Mouse (Mus musculus) C2C12 (cell line): ENCODE measurements around the gene Gna11. TPM values are rescaled to one million over a fixed set of nuclear protein-coding genes. Genes with fewer than 3 reads are reported as not detected.

Experiments
- H3K27me3 ChIP-seq: one replicate; pipeline ENCODE4 v1.6.1; 2011; ENCODE audit not compliant: control insufficient read depth, insufficient read depth, insufficient read length
- H3K36me3 ChIP-seq: one replicate; pipeline ENCODE4 v1.6.1; 2011; ENCODE audit not compliant: control insufficient read depth, insufficient read depth
- H3K4me3 ChIP-seq: one replicate; pipeline ENCODE4 v1.5.1; 2011; ENCODE audit warnings: mild to moderate bottlenecking, control low read depth; ENCODE audit not compliant: poor library complexity, insufficient read depth, severe bottlenecking
- H3K79me2 ChIP-seq: one replicate; pipeline ENCODE4 v1.6.1; 2011; ENCODE audit not compliant: control insufficient read depth, insufficient read depth
- H3K79me3 ChIP-seq: one replicate; pipeline ENCODE4 v1.6.1; 2011; ENCODE audit warnings: low read depth, control low read depth
- H3ac ChIP-seq: one replicate; pipeline ENCODE3; 2011; ENCODE audit warnings: low read depth; ENCODE audit not compliant: control insufficient read depth, insufficient read length
- CEBPB ChIP-seq: IDR thresholded peaks from one replicate; pipeline ENCODE4 v1.6.1; 2011; ENCODE audit warnings: low read depth, mild to moderate bottlenecking, control low read depth, moderate library complexity
- CTCF ChIP-seq: IDR thresholded peaks from one replicate; pipeline ENCODE4 v1.5.1; 2011; ENCODE audit not compliant: control insufficient read depth, insufficient read depth, insufficient read length
- FOSL1 ChIP-seq: IDR thresholded peaks from one replicate; pipeline ENCODE4 v1.8.0; 2011; ENCODE audit warnings: mild to moderate bottlenecking, low read length; ENCODE audit not compliant: poor library complexity, insufficient read depth, severe bottlenecking
- MAX ChIP-seq: IDR thresholded peaks from one replicate; pipeline ENCODE4 v1.6.1; 2011; ENCODE audit warnings: mild to moderate bottlenecking, control low read depth
- MYOD1 ChIP-seq: IDR thresholded peaks from one replicate; pipeline ENCODE4 v1.6.1; 2011; ENCODE audit warnings: low read depth; ENCODE audit not compliant: control insufficient read depth, insufficient read length
- MYOG ChIP-seq: IDR thresholded peaks from one replicate; pipeline ENCODE4 v1.6.1; 2011; ENCODE audit not compliant: control insufficient read depth, insufficient read length; ENCODE audit errors: extremely low read depth
- USF1 ChIP-seq: IDR thresholded peaks from one replicate; pipeline ENCODE4 v1.6.1; 2011; ENCODE audit warnings: low read depth, mild to moderate bottlenecking, control low read depth, moderate library complexity
- polyA plus RNA-seq: library from polyadenylated mRNA; unstranded; fragments of >200 nt; fragmentation: generic; extraction: Trizol; gene quantifications from one replicate; pipeline ENCODE4 v1.2.1, GENCODE M21; 2012; ENCODE audit warnings: missing spikeins

Gna11 gene
- polyA plus RNA-seq, 1 experiment: 77.6 TPM

- no peaks in the 10 kb centered on the region for H3K27me3 ChIP-seq
- no peaks in the 10 kb centered on the region for H3K79me2 ChIP-seq
- no peak overlapping the region for H3ac ChIP-seq
- H3K4me3 ChIP-seq: no peak overlapping the region
- H3K36me3 ChIP-seq: peaks cover 7% of the 10 kb centered on the region
- H3K79me3 ChIP-seq: no peaks in the 10 kb centered on the region
- no peak for TF ChIP-seq CTCF
- TF ChIP-seq MYOG: no peak
- no peak for TF ChIP-seq MAX
- TF ChIP-seq CEBPB: no peak
- no peak for TF ChIP-seq FOSL1
- TF ChIP-seq USF1: no peak
- no peak for TF ChIP-seq MYOD1
These were observed 38.4 kb upstream of the Gna11 start for GRCm38 (mm10) chr10:81583347-81583746.

- Histone ChIP-seq H3K4me3 (no peak overlapping the region), H3ac (no peak overlapping the region), H3K27me3 (no peaks in the 10 kb centered on the region), H3K79me3 (no peaks in the 10 kb centered on the region), H3K79me2 (no peaks in the 10 kb centered on the region), H3K36me3 (peaks cover 6% of the 10 kb centered on the region)
- TF ChIP-seq CEBPB (no peak), MYOD1 (no peak), MYOG (no peak), CTCF (no peak), FOSL1 (no peak), MAX (no peak)
These were observed 35.6 kb upstream of the Gna11 start for GRCm38 (mm10) chr10:81580441-81581070.

GRCm38 (mm10) chr10:81579967-81580366, 35.0 kb upstream of the Gna11 start:
- Histone ChIP-seq H3K79me2 (no peaks in the 10 kb centered on the region), H3K36me3 (no peaks in the 10 kb centered on the region), H3K79me3 (no peaks in the 10 kb centered on the region), H3K27me3 (no peaks in the 10 kb centered on the region), H3ac (no peak overlapping the region), H3K4me3 (no peak overlapping the region)
- no peak for TF ChIP-seq MAX
- no peak for TF ChIP-seq MYOD1
- TF ChIP-seq FOSL1: no peak
- TF ChIP-seq MYOG: no peak
- no peak for TF ChIP-seq CTCF
- no peak for TF ChIP-seq USF1
- TF ChIP-seq CEBPB: no peak

- TF ChIP-seq MYOG: no peak
- no peak for TF ChIP-seq MYOD1
- TF ChIP-seq FOSL1: no peak
- TF ChIP-seq CEBPB: no peak
- TF ChIP-seq MAX: no peak
- TF ChIP-seq USF1: no peak
- no peak for TF ChIP-seq CTCF
- no peaks in the 10 kb centered on the region for H3K79me2 ChIP-seq
- peak overlapping the region; percentile 71 for H3ac ChIP-seq
- no peaks in the 10 kb centered on the region for H3K27me3 ChIP-seq
- H3K79me3 ChIP-seq: no peaks in the 10 kb centered on the region
- peak overlapping the region; percentile 49 for H3K4me3 ChIP-seq
- no peaks in the 10 kb centered on the region for H3K36me3 ChIP-seq
These were observed 30.7 kb upstream of the Gna11 start for GRCm38 (mm10) chr10:81575695-81576094.

- no peaks in the 10 kb centered on the region for H3K36me3 ChIP-seq
- H3K27me3 ChIP-seq: no peaks in the 10 kb centered on the region
- no peak for TF ChIP-seq FOSL1
- TF ChIP-seq CEBPB: no peak
- TF ChIP-seq MAX: no peak
- no peaks in the 10 kb centered on the region for H3K79me2 ChIP-seq
- peak overlapping the region; percentile 49 for H3K4me3 ChIP-seq
- H3ac ChIP-seq: peak overlapping the region; percentile 71
- H3K79me3 ChIP-seq: no peaks in the 10 kb centered on the region
These were observed 30.2 kb upstream of the Gna11 start for GRCm38 (mm10) chr10:81575208-81575631.
